Mouse (Mus musculus) hematopoietic stem cell, adult 5-6 weeks (primary cell): ENCODE results near the gene Nuak2. TPM values are rescaled to one million over a fixed set of nuclear protein-coding genes. Genes with fewer than 3 reads are reported as not detected.

Experiments
- ATAC-seq, 2 experiments: fragments of 125-278 bp in 1 of 2; replicated peaks in 1 of 2; 2 replicates each; pipeline ENCODE4 v1.8.0; 2016 to 2017; ENCODE audit warnings: inconsistent platforms in 2 of 2, mild to moderate bottlenecking in 2 of 2, moderate number of reproducible peaks in 2 of 2, low read depth in 1 of 2, moderate TSS enrichment in 1 of 2; ENCODE audit not compliant: low FRiP score in 2 of 2, poor library complexity in 2 of 2, severe bottlenecking in 2 of 2, insufficient read depth in 1 of 2, low TSS enrichment in 1 of 2
- total RNA-seq: library from RNA; stranded (forward); fragments of 172-1452, 232-1000 nt; gene quantifications from 2 replicates; pipeline ENCODE4 v1.2.3, GENCODE M21; 2017

The Nuak2 gene
- total RNA-seq, 1 experiment from 2014 or later: 7.3 TPM

GRCm38 (mm10) chr1:132292318-132293129, 23.4 kb upstream of the Nuak2 start:
- peak; percentile 23 to 29; a peak in 3 of 4 replicates for ATAC-seq

DNA sequence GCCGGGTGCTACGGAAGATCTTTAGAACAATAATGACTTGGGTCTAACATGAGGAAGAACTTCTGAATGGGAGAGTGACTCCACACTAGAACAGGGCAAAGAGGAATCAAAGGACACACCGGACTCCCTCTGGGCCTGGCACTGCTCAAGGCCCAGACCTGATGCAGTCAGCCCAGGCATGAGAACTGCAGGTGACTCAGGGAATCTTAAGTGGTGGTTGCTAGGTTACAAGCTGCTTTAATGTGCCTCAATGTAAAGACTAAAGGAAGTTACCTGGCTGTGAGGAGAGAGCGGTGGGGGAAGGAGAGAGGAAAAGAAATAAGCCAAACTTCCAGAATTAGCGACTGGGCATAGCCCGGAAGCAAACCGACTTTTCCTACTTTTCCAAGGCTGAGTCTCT, 20.4 kb upstream of the Nuak2 start:
- no peak for ATAC-seq

- no peak for ATAC-seq
Measured at GRCm38 (mm10) chr1:132296051-132296450, 19.9 kb upstream of the Nuak2 start.

DNA sequence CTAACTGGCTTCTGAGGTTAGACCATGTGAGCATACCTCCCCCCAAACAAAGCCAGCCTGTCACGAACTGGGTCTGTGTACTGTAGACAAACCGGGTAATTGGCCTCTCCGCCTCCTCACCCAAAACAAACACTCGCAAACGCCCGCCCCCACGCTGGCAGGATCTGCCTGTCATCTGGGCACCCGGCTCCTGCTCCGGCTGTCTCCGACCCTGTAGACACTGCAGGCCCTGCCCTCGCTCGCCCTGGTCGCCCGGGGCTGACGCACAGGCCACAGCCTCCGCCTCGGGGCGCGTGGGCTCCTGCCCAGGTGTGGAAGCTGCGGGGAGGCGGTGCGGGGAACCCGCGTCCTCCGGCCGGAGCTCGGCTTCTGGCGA, 17.5 kb upstream of the Nuak2 start, which contains the start of gene Klhdc8a:
Klhdc8a (plus strand) TSS at position 202 of the 376 bp plus-strand sequence.
- peak; percentile 27 to 32; a peak in 1 of 4 replicates for ATAC-seq

DNA sequence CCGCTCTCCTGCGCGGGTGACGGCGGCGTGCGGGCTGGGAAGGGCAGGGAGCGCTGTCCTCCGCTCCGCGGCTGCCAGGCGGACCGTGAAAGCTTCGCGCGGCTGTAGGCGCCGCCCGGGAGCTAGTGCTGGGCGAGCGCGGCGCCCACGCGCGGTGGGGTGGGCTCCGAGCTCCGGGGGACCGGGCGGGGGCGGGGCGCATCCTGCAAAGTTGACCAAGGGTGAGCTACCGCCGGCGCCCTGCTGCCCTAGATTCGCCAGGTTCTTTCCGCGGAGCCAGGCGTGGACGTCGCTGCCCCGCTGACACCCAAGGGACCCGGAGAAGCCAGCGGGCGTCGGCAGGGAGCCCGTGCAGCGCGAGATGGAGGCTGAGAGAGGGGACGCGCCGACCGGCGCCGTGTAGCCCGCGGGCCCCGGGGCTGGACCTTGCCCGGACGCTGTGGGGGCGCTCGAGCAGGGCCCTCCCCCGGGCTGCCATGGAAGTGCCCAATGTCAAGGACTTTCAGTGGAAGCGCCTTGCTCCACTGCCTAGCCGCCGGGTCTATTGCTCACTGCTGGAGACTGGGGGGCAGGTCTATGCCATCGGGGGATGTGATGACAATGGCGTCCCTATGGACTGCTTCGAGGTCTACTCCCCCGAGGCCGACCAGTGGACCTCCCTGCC, 17.0 kb upstream of the Nuak2 start:
- 0 out of 4 replicates have a peak, but pooled peaks of 1 of the 2 experiments have one; percentile 6 for ATAC-seq

DNA sequence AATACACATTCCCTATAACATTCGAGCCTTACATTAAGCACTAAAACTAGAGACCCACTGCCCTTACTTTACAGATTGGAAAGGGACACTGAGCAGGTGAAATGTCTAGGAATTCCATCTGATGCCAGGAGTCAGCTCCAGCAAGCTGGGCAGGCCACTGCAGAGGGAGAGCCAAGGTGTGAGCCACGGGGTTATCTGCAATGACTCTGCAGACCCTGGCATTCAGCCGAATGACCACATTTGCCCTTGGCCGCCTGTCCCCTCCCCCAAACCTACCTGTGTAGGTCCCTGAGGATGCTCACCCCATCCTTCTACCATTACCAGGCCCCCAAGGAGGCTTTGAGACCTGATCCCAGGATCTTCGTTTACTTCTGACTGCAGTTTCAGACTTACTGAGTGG, 16.2 kb upstream of the Nuak2 start:
- ATAC-seq: no peak

- no peak for ATAC-seq
Measured at GRCm38 (mm10) chr1:132301242-132301641, 14.7 kb upstream of the Nuak2 start.

- no peak for ATAC-seq
Measured at GRCm38 (mm10) chr1:132302341-132302866, 13.5 kb upstream of the Nuak2 start.

DNA sequence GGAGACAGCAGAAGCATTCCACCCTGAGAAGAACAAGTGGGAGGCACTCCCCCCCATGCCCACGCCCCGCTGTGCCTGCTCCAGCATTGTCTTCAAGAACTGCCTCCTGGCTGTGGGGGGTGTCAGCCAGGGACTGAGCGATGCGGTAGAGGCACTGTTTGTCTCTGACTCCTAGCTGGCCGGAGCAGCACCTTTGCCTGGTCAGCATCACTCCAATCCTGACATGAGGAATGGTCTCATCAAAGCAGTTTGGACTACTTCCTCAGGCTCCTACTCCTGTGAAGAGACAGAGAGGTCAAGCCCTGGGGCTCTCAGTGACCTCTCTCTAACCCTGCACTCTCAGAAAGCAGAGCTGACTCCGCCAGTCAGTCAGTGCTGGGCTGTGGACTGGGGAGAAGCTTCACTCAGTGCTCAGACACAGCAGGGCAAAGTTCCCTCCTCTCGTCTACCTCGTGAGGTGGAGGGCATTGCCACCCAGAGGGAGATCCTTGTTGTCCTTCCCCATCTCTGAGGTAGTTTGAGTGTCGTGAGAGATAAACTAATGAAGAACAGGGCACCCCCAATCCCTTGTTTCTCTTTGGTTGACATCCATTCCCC, 11.2 kb upstream of the Nuak2 start:
- ATAC-seq: no peak

DNA sequence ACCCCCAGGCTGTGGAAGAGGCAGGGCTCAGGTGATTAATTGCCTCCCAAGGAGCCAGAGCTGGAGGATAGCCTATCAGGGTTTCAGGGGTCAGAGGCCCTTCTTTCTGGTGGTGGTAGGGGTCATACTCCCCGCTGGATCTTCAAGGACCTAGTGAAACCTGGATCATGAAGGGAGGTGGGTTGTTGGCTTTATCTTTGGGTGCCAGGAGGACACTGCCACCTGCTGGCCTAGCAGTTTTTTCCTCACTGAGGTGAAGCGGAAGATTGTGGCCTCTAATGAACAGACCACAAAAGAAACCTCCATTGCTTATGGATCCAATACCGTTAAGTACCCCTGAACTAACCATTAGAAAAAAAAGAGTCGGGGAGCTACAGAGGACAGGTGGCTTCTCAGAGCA, 9.8 kb upstream of the Nuak2 start:
- ATAC-seq: peak; percentile 54 to 63; a peak in 2 of 4 replicates

DNA sequence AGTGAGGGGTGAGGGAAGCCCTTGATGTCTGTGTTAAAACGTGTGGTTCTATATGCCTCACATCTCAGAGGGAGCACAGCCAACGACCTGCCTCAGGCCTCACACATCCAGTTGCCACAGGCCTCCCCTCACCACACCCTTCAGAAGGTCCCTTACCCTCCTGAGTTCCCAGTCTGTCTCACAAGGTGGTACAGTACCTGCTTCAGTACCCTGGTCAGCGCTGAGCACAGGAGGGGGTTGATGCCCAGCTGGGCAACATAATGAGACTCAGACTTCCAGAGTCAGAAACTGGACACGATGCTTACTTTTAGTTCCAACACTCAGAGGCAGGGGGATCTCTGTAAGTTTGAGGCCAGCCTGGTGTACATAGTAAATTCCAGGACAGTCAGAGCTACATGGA, 9.1 kb upstream of the Nuak2 start:
- no peak for ATAC-seq

DNA sequence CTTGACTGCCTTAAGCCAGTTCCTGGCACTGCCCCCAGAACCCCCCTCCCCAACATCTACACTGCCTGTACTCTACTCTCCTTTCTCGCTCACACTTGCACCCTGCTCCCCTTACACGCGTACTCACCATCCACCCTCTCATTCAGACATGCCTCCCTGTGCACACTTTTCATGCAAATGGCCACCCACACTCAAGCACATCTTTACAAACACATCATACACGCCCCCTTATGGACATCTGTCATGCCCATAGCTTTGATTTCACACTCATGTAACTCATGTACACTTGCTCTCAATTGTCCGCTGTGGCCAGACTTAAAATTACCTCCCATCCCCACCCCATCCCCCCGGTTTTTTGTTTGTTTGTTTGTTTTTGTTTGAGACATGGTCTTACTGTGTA, 8.0 kb upstream of the Nuak2 start:
- no peak for ATAC-seq

DNA sequence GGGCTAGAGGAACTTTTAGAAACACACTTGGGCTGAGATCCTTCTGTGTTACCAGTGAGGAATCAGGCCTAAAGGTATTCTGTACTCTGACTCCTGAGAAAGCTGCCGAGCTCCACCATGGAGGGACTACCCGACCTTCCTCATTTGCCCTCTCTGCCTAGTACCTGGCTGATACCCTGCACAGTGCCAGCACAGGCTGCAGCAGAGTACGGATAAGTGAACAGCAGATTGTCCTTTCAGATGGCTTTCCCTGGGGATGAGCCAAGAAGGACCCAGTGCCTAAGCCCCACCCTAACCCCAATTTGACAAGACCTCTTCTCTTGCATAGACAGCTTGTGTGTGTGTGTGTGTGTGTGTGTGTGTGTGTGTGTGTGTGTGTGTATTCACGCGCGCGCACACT, 7.3 kb upstream of the Nuak2 start:
- no peak for ATAC-seq

DNA sequence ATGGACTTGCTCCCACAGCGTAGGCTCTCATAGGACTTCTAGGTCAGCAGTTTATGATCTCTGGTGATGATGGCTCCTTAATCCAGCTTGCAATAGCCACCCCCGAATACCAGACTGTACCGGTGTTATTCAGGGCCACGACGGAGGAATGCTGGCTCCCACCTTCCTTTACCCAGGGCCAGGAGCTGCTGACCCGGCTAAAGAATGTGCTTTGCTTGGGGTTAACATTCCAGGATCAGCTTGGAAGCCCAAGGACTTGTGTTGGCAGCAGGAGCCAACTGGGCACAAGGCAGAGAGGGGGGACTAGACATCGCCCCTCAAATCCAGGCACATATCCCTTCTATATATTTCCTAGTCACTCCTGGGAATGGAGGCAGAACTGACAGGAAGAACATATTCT, 5.2 kb upstream of the Nuak2 start:
- no peak for ATAC-seq

DNA sequence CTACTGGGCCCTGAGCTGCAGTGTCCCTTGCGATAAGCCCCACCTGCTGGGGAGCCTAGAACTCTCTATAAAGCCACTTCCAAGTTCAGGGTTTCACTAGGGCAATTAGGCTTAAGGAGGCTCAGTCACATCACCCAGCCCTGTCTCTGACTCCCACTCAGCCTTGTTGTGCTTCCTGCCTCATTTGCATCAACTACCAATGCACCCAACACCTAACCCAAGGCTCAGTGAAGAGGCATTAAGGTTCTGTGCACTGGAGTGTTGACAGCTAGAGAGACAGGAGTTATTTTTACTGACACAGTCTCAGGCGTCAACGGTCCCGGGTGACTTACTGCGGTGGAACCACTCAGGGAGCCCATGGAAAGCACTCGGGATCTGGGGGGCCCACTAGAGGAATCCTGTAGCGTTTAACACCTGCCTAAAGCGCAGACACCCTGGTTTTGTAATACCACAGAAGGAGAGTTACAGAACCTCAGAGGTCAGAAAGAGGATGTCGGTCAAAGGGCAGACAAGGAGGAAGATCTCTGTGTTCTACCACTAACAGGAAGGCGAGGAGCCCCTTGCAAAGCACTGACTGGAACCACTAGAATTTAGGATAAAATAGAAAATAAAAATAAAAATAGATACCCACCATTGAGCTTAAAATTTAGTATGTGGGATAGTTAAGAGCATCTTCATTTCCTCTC, 4.6 kb upstream of the Nuak2 start:
- ATAC-seq: no peak

- no peak for ATAC-seq
Measured at GRCm38 (mm10) chr1:132312043-132312442, 3.9 kb upstream of the Nuak2 start.

- ATAC-seq: peak; percentile 23 to 33; a peak in 2 of 4 replicates
Measured at GRCm38 (mm10) chr1:132312703-132313102, 3.2 kb upstream of the Nuak2 start.

DNA sequence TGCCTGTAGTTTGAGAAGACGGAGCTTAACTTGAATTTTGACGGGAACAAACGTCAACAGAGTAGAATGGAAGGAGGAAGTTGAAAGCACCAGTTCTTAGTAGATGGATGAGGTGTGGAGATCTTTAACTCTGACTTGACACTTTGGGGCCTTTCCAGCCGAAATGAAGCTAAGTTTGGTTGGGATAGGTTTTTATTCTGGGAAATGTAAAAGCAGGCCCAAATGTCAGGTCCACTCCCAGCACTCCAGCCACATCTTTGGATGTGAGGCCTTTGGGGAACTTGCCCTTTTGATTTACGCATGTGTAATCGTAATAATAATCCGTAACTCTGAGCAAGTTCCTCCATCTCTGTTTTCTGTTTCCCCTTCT, 684 bp downstream of the Nuak2 start:
- no peak for ATAC-seq
